Mouse (Mus musculus): Measurements from ENCODE around the gene Zmynd11.
"Not testable (repeated sequence)": the region's sequence is repeated elsewhere in the genome, so short reads cannot be mapped to it uniquely, and the experiment has no call there.

Gene Zmynd11

DNA sequence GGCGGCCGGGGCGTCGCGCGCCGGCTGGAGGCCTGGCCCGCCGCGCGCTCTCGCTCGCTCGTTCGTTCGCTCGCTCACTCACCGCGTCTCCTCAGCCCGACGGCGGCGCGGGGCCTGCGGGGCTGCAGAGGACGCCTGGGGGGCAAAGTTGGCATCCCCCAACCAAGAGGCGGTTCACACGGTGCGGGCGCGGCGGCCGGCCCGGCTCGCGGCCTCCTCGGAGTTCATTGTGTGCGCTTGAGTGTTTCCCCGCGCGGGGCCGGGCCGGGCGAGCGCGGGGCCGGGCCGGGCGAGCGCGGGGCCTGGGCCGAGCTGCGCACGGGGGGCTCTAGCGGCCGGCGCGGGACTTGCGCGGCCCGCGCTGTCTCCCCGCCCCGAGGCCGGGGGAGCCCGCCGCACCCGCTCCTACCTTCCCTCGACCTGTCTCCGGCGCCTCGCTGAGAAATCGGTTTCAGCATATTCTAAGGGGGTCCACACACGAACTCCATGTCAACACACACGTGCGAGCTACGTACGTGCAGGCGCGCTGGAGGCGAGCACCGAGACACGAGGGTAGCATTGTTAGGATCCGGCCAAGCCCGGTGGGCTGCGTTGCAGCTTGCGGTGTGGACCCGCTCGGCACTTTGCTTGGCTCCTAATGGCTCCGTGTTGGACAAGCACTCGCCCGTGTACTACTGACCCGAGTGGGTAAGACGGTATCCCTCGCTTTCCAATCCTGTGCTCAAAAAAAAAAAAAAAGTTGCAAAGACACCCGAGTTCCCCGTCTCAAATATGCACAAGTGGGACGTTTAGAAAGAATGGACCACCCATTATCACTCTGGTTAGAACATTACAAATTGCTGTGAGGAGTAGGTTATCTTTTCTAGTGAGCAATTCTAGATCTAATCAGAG is at the start of gene Zmynd11:
TSS of gene Zmynd11 (minus strand) at position 685 of the 891 bp plus-strand sequence.
- peak; percentile 74 for DNase-seq (ENCODE audit: extremely low spot score, low spot score)

DNA sequence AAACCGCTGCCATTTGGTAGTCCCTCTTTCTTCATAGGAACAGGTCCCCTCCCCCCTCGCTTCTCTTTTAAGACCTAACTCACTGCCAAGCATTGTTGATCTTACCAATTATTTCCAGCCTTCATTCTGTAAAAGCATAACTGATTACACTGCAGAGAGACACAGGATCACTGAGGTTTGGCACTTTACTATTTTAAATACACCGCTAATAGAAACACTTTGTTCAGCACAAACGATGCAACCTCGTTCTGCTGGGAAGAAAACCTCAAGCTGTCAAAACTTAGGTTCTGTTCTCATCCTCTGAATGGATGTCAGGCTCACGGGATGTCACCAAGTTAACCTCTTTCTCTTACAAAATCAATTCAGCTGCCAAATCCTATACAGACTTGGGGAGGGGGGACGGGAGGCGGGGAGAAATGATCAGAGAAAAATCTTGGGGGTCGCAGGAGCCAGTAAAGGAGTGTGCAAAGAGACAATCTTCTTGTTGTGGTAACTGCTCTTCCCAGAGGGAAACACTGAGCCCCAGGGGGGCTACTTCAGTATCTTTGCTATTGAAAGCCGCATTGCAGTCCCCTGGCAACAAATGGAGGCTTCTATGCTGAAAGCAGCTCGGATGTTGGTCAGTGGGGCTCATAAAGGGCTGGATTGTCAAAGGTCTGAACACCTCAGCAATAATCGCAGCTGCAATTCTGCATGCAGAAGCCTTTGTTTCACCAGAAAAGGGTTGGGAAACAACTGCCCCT is 30.9 kb upstream of the Zmynd11 start:
- DNase-seq (ENCODE audit: extremely low spot score, low spot score), result peak; percentile 66

DNA sequence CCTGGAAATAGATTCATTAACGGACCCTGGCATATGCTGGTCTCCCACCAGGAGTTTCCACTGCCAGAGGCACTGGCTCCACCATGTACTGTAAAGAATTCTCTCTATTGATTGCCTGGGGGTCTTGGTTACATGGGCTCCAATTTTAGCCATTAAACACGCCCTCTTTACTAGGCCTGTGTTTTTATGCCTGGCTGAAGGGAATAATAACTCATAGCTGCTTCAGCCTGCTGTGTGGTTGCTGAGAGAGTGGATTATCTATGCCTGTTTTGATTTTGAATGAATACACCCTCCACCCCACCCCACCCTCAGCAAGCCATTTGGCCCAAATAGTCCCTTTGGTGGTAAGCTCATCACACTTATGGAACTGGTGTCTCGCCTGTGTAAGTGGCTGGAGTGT is 20.9 kb upstream of the Zmynd11 start:
- DNase-seq (ENCODE audit: extremely low spot score, low spot score), result no peak

DNA sequence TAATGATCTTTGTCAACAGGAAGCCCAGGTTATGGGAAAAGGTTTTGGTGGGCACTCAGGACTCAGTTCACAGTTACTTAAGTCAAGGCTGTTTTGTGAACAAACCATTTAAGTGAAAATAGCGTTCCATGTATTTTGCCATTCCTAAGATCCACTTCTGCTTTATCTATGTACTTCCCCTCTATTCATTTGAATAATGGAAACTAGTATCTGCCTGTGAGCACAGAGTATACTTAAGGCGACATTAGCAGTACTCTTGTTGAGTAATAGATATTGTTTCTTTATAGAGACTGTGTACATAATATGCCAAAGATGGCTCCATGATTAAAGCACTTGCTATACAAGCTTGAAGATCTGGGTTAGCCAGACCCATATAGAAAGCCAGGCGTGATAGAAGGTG is 18.6 kb upstream of the Zmynd11 start:
- DNase-seq (ENCODE audit: extremely low spot score, low spot score), result no peak

DNA sequence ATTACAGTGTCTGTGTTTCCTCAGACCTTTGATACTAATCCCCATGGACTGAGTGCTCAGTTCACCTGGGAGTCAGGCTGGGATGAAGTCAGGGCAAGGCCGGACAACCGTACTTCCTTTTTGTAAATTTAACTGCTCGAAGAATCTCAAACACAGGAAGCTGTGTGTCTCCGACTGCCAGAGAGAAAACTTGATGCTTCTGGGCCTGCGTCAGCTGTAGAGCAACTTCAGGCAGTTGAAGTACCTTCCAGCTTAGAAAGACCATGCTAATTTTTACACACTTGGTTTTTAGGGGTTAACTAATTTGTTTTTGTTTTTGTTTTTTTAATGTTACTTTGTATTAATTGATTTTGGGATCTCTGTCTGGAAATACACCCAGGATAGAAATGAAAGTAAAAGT is 10.8 kb upstream of the Zmynd11 start:
- no peak for DNase-seq (ENCODE audit: extremely low spot score, low spot score)

DNA sequence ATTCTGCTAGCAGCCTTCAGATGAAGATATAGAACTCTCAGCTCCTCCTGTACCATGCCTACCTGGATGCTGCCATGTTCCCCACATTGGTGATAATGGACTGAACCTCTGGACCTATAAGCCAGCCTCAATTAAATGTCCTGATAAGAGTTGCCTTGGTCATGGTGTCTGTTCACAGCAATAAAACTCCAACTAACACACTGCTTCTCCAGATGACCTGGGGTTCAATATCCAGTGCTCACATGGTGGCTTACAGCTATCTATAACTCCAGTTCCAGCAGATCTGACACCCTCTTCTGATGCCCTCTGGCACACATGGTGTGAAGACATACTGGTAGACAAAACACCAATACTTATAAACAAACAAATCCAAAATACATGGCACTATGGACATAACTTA is 8.9 kb upstream of the Zmynd11 start:
- DNase-seq (ENCODE audit: extremely low spot score, low spot score), result no peak

DNA sequence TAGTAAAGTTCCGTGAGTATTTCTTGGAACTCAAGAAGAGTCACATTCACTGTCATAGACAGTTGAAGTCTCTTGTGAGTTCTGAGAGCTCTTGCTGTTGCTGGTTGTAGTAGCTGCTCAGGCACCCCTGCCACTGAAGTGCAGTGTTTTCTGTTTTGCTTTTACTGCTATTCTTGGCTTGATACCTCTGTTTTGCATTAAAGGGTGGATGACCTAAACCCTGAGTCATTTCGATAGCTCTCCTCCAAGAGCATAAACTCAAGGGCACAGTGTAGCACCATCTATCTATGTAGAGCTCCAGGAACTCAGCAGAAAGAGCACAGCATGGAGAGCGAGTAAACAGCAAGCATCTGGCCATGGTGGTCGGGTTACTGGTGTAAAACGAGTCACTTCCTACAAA is 2.1 kb upstream of the Zmynd11 start:
- peak; percentile 22 for DNase-seq (ENCODE audit: extremely low spot score, low spot score)

DNA sequence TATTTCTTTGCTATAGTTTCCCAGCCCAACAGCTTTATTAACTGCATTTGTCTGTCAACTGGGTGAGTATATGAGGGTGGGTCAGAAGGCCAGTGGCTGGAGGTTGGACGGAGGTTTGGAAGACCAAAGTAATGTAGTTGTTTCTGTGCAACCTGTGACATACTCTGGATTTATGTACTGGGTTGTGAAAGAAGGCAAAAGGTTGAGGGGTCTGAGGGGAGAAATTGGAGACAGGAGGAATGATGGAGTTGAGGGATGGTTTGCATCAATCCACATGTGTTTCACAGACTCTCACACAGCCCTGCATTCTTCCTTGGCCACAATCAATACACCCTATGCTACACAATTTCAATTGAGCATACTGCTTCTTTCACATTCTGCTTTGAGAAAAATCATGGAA is 1.4 kb upstream of the Zmynd11 start:
- peak; percentile 48 for DNase-seq (ENCODE audit: extremely low spot score, low spot score)

DNA sequence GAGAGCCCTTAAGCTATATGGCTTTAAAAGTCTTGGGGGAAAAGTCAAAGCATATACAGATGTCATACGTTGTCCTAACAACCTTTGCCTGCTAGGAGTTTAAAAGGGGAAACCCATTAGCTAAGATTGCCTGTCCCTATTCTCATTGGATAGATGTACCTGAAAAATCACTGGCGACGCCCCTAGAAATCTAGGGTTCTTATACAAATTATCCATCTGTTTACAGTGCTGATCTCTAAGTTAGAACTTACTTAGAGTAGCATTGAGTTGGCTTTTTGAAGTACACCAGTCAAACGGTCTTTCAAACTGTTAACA is 364 bp upstream of the Zmynd11 start:
- DNase-seq (ENCODE audit: extremely low spot score, low spot score), result no peak

DNA sequence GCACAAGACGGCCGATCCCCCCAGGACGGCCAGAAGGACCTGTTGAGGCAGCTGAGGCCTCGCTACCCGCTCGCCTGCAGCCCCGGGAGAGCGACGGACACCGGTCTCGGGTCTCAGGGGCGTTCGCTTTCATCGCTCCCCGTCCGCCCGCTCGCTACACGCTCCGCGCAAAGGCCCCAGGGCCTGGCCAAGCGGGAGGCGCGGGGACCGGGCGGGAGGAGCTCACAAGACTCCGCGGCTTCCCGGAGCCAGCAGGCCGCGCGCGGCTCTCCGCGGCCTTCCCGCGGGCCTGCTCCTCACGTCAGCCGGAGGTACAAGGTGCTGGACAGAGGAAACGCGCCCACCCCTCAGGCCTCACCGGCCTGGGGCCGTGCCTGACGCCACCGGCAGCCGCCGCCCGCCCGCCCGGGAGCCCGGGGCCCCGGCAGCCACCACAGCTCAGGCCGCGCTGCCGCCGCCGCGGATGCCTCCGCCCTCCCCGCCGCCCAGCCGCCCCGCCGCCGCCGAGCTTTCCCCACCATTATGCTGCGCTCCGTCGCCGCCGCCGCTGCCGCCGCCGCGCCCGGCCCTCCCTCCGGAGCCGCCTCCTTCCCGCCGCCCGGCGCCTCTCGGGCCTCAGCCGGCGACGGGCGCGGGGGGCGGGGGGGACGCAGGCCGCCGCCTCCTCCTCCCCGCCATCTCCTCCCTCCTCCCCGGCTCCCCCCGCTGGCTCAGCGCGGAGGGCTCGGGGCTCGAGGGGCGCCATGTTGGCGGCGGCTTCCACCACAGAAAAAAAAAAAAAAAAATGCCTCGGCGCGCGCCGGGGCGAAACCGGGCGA is 1.1 kb downstream of the Zmynd11 start:
- peak; percentile 76 for DNase-seq (ENCODE audit: extremely low spot score, low spot score)

DNA sequence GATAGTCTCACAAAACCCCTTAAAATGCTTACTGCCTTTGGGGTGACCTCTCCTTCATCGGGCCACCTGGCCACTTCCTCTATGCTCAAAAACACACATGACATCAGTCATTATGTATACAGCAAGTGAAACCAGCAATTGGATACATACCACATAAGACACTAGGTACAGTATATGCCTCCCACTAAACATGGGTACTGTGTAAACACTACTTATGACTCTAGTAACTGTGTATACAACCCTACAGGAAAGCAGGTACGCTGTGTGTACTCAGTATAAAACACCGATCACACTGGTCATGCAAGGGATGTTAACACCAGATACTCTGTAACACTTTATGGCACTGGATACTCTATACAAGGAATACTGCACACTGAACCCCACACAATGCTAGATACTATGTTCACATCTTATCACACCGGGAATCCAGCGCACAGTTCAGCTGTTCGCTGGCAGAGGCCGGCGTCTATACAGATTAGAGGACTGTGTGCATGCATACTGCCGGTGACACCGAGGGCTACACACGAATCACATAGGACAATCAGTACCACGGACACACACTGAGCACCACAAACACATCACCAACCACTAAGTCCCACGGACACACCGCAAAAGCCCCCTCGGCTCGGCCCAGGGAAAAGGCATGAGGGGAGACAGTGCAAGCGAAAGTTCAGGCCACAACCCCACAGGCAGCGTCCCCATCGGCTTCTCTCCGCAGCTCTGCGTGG is 1.9 kb downstream of the Zmynd11 start:
- DNase-seq (ENCODE audit: extremely low spot score, low spot score), result no peak

DNA sequence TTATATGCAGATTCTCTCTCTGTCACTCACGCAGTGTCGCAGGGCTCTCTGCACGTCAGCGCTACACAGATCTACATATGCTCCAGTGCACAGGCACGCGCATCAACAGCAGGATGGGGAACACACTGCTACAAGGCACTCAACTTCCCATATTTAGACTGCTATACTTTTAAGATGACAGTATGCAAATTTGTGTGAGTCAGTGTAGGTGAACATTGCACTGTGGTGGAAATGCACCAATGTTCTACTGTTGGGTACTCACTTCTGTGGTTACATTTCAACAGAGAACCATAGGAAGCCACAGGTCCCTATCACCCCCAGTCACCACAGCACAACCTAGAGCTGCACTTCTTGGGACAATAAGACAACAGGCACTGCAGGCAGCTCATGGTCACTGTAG is 5.1 kb downstream of the Zmynd11 start:
- no peak for DNase-seq (ENCODE audit: extremely low spot score, low spot score)

DNA sequence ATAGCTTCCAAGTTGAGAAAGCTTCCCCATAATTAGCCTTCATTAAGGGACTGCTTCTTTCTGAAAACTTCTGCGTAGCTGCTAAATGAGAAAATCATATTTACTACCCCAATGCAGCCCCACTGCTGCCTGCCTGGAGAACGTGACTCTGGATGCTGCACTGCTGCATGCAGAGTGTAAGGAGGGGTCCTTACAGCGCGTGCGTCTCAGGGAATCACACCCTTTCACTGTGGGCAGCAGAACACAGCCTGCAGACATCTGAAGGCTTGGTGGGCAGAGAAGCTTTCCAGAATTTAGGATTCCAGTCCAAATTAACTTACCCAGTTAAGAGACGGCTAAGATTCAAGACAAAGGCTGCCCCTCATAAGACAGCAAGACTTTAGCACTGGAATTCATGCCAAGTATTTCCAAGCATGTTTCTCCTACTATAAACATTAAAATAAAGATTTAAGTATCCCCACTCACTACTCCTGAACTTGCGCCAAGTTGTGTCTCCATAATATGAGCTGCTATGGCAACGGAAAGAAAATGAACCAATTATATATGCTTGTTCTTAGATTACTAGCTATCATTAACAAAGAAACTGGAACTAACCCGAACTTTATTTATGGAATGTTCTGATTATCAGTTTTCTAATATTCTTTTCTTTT is 7.2 kb downstream of the Zmynd11 start:
- no peak for DNase-seq (ENCODE audit: extremely low spot score, low spot score)

DNA sequence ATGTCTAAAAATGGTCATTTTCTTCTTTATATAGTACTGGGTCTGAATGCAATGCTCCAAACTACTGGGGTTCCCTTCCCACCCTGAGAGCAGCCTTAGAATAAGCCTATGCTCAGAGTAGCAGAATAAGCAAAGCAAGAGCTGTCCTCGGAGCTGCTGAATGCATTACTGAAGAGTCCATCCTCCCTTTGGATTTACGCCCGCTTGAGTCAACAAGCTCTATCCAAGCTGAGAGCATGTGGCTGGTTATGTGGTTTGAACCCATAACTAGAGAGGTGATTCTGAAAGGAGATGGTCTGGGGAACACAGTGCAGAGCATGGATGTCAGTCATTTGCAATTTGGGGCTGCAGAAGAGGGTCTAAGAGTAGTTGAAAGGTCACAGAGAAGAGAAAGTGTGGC is 11.4 kb downstream of the Zmynd11 start:
- DNase-seq (ENCODE audit: extremely low spot score, low spot score), result no peak

DNA sequence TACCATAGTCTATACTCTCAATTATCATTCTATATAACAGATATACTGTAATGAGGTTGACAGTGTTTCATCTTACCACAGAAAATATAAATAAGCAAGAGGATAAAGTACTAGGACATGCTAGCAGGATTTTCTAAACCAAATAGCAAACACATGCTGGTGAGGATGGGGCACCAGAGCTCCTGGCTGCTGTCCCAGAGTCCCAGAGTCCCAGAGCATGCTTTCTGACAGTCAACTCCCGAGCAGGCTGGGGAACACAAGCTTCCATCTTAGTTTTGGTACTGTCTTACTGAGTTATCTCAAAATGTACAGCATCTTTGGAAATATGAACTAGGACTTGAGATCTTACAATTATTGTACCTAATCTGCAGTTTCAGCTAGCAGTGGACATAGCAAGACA is 14.8 kb downstream of the Zmynd11 start:
- no peak for DNase-seq (ENCODE audit: extremely low spot score, low spot score)

DNA sequence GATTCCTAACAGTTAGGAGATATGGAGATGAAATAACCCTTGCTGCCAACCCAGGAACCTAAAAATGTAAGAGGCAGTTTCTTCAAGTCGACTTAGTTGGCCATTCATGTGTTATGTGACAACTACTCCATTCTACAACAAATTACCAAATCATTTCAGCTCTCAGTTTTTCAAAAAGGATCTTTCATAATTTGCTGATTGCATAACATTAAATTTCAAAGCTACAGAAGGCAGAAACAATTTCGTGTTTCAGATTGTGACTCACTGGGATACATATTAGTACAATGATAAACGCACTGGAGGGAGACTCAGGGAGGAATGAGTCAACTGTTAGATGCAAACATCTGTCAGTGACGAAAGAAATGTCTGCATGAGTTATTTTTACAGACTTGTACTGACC is 15.3 kb downstream of the Zmynd11 start:
- no peak for DNase-seq (ENCODE audit: extremely low spot score, low spot score)

DNA sequence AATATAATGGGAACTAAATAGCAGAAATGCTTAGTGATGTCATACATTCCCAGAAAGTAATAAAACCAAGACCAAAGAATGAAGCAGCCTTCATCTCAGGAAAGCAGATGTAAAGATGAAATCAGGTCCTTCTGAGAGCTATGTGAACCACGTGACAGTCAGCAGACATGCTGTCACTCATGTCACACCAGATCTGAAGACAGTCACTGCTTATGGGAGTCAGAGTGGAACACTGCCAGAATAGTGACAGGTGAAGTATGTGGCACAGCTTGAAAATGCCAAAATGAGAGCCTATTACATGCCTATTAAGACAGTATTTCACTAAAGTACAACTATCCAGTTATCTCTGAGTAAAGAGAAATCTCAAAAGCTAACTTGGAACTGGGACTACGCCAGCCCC is 26.9 kb downstream of the Zmynd11 start:
- no peak for DNase-seq (ENCODE audit: extremely low spot score, low spot score)

DNA sequence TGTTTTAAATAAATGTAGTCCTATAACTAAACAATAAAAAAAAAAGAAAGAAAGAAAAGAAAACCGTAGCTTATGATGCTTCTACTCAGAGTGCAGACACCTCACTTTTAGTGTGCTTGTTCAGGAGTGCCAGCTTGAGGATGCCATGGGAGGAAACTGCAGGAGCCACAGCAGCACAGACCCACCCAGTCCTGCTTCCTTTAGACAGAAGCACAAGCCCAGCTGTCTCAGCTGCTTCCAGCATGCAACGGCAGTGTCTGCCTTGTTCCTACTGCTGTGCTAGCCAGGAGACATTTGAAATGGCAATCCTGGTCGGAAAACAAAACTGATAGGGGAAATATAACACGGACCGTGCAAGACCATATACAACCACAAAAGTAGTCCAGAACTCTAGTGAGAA is 28.1 kb downstream of the Zmynd11 start:
- DNase-seq (ENCODE audit: extremely low spot score, low spot score), result no peak

DNA sequence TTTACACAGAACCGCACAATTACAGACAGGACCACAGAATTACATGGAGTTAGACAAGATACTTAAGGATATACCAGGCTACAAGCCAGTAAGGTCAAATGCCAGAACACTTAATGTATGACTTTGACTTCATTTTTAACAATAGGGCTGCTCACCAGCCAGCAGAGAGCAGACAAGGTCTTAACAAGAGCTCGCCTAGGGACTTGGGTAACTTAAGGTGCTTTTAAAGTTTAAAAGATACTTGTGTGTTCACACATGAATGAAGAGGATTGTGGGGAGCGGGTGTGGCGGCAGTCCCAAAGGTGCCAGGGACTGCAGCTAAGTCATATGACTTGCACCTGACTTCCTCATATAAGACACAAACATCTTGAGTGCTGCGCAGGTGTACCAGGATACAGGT is 32.9 kb downstream of the Zmynd11 start:
- DNase-seq (ENCODE audit: extremely low spot score, low spot score), result not testable (repeated sequence)

DNA sequence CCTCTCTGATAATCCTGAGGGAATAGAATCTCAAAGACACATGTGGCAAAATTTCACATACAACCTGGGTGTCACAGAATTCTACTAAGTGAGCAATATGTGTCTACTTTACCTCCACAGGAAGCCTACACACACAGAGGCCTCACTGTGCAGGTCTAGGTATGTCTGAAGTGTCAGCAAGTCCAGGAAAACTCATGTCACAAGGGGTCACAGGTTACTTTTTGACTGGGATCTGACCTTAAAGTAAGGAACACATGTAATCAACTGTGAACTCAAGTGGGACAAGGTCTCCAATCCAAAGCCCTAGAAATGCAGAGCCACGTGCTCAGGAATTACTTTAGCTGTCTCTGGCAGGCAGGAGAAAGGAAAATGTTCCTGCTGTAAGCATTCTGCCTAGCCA is 36.1 kb downstream of the Zmynd11 start:
- no peak for DNase-seq (ENCODE audit: extremely low spot score, low spot score)

DNA sequence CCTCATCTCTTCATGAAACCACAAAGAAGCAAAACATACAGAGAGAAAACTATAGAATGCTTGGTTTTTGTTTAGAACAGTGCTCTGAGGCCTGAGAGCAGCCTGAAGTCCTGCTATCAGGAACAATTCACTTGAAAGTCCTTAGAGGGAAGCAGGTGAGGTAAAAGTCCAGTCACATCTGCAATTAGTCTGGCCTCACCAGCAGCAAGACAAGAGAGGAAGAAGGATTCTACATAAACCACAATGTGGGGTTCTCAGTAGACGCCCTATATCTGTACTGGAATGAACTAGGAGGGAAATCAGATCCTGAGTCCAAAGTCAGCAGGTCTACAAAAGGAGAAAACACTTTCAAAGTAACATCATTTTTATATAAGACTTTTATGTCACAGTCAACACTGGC is 49.9 kb downstream of the Zmynd11 start:
- DNase-seq (ENCODE audit: extremely low spot score, low spot score), result no peak

All from neural tube, embryonic 10.5 days (tissue).